Mouse (Mus musculus): ENCODE data around the gene Zfp709. TPM values are rescaled to one million over a fixed set of nuclear protein-coding genes. Genes with fewer than 3 reads are reported as not detected.

Zfp709 gene
- polyA plus RNA-seq, 1 experiment: 0.18 TPM

DNA sequence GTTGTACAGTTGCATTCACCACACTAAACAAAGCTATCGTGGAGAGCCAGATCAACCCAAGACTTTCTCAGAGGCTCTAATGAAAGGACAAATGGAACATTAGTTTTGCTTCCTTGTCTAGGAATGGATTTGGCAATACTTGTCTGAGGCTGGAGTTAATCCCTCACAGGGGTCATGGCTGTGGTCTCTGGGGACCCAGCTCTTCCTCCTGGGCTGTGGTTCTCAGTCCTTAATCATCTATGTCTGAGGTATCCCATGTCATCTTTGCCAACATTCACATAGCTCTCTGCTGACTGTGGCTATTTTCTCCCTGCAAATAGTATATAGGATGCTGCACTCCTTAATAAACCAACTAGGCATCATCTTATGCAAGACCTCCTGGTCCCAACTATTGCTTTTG, 60.0 kb downstream of the Zfp709 start:
- Histone ChIP-seq H3K4me3 (ENCODE audit: low read depth, low read length) (no peak overlapping the region), H3K36me3 (ENCODE audit: control insufficient read depth, insufficient read depth, low read length) (no peaks in the 10 kb centered on the region), H3K4me1 (ENCODE audit: control insufficient read depth, insufficient read depth, insufficient read length, low read length) (no peaks in the 10 kb centered on the region), H3K27me3 (ENCODE audit: control insufficient read depth, insufficient read depth, low read length) (no peaks in the 10 kb centered on the region), H3K27ac (ENCODE audit: insufficient read depth, low read depth, low read length) (no peak overlapping the region)
- TF ChIP-seq POLR2A (IDR thresholded peaks at IDR 0.05; ENCODE audit: low read depth, low read length) (no peak), CTCF (IDR thresholded peaks at IDR 0.05; ENCODE audit: extremely low read depth, insufficient read length, insufficient replicate concordance, low read depth, low read length) (no peak)
- WGBS: 81% methylated on average over 1 of the region's 1 CpGs

Other genes with a start within 250 kb of the Zfp709 start
- gene Unc13a, start 210.3 kb upstream of the Zfp709 start, polyA plus RNA-seq (2012; rRNA removed): 1.6 TPM in 2 replicates
- gene Jak3, start 205.7 kb upstream of the Zfp709 start, polyA plus RNA-seq (2012; rRNA removed): 14.3 and 20.3 TPM in 2 replicates
- gene Insl3, start 192.8 kb upstream of the Zfp709 start, polyA plus RNA-seq (2012; rRNA removed): 9.1 and 30.2 TPM in 2 replicates
- 180 and 195 TPM in 2 replicates for gene B3gnt3, start 180.2 kb upstream of the Zfp709 start, polyA plus RNA-seq (2012; rRNA removed)
- 11.9 and 20.1 TPM in 2 replicates for gene Fcho1, start 156.3 kb upstream of the Zfp709 start, polyA plus RNA-seq (2012; rRNA removed)
- gene Zfp882, start 26.6 kb downstream of the Zfp709 start, polyA plus RNA-seq (2012; rRNA removed): 0.08 TPM in 1 of 2 replicates, not detected in the other
- gene Zfp617, start 26.6 kb downstream of the Zfp709 start, polyA plus RNA-seq (2012; rRNA removed): 0.76 and 0.94 TPM in 2 replicates
- 1.2 and 1.9 TPM in 2 replicates for gene Zfp961, start 69.0 kb downstream of the Zfp709 start, polyA plus RNA-seq (2012; rRNA removed)
- 7.9 and 8.8 TPM in 2 replicates for gene Cyp4f18, start 127.6 kb downstream of the Zfp709 start, polyA plus RNA-seq (2012; rRNA removed)
- not detected in 2 replicates for gene Olfr372, start 159.2 kb downstream of the Zfp709 start, polyA plus RNA-seq (2012; rRNA removed)
- not detected in 2 replicates for gene Olfr373, start 201.2 kb downstream of the Zfp709 start, polyA plus RNA-seq (2012; rRNA removed)
- not detected in 2 replicates for gene Olfr374, start 225.0 kb downstream of the Zfp709 start, polyA plus RNA-seq (2012; rRNA removed)

All from small intestine, adult 2 months (tissue).